In genomic region chr19:53251656-53252055, GRCm38 (mm10) we compare ENCODE assay signal across 17 mouse cellular contexts. TPM values are rescaled to one million over a fixed set of nuclear protein-coding genes. Genes with fewer than 3 reads are reported as not detected.
DNase-seq lines count a peak whose midpoint lies in the region; ATAC-seq and TF ChIP-seq lines count a peak whose summit lies in the region.
"Had no signal": no experiment of that assay in that cellular context is flagged by ENCODE, and none has a peak within 500 bp of the region (broad histone marks: within the 10 kb centered on the region; RNA-seq: fewer than 3 reads in every experiment).

No protein-coding gene starts in this region.

- H3K27me3 ChIP-seq in kidney, adult 2 months (replicated peaks; ENCODE audit: control insufficient read depth, insufficient read depth, low read length) = no peaks in the 10 kb centered on the region
- no peaks in the 10 kb centered on the region for H3K27me3 ChIP-seq in liver, postnatal 0 days (ENCODE audit: insufficient read depth, low read length)
- no peaks in the 10 kb centered on the region for H3K27me3 ChIP-seq in small intestine, adult 2 months (ENCODE audit: control insufficient read depth, insufficient read depth, low read length)
- H3K27me3 ChIP-seq: forebrain, embryonic 13.5 days; heart, embryonic 12.5 days; hindbrain, embryonic 15.5 days had no signal

- TF ChIP-seq POLR2A in kidney, adult 2 months (IDR thresholded peaks at IDR 0.05; ENCODE audit: low read depth, low read length) = no peak
- no peak for TF ChIP-seq POLR2A in bone marrow, adult 2 months (IDR thresholded peaks at IDR 0.05; ENCODE audit: borderline replicate concordance, control insufficient read depth, low read depth, low read length)
- no peak for TF ChIP-seq POLR2A in small intestine, adult 2 months (IDR thresholded peaks at IDR 0.05; ENCODE audit: low read depth, low read length)

- peak overlapping the region; percentile 45 for H3K4me2 ChIP-seq in liver, postnatal 0 days (ENCODE audit: low read depth, low read length)
- H3K4me2 ChIP-seq: forebrain, embryonic 13.5 days; heart, embryonic 12.5 days; hindbrain, embryonic 15.5 days; lung, embryonic 14.5 days had no signal

- 88% methylated on average over 3 of the region's 3 CpGs for WGBS in kidney, adult 2 months
- WGBS in bone marrow, adult 2 months = 52% methylated on average over 3 of the region's 3 CpGs
- WGBS in liver, postnatal 0 days (ENCODE audit: insufficient replicate concordance) = 69% methylated on average over 3 of the region's 3 CpGs
- WGBS in small intestine, adult 2 months = 84% methylated on average over 3 of the region's 3 CpGs

- H3K4me1 ChIP-seq in kidney, adult 2 months (ENCODE audit: control insufficient read depth, insufficient read depth, low read length) = peaks cover 3% of the 10 kb centered on the region; the same call in 1 of the 2 replicates
- peaks cover 6% of the 10 kb centered on the region; the same call in 1 of the 2 replicates for H3K4me1 ChIP-seq in bone marrow, adult 2 months (ENCODE audit: control insufficient read depth, insufficient read depth, low read length)
- peaks cover 31% of the 10 kb centered on the region for H3K4me1 ChIP-seq in liver, postnatal 0 days (ENCODE audit: insufficient read depth)
- peaks cover 12% of the 10 kb centered on the region; the same call in 1 of the 2 replicates for H3K4me1 ChIP-seq in small intestine, adult 2 months (ENCODE audit: control insufficient read depth, insufficient read depth, insufficient read length, low read length)

- no peaks in the 10 kb centered on the region for H3K9me3 ChIP-seq in liver, postnatal 0 days (ENCODE audit: low read length)
- H3K9me3 ChIP-seq: forebrain, embryonic 13.5 days; heart, embryonic 12.5 days; hindbrain, embryonic 15.5 days had no signal

- no peak for TF ChIP-seq CTCF in kidney, adult 2 months (conservative IDR thresholded peaks at IDR 0.05; ENCODE audit: insufficient read depth, insufficient read length, low read depth, low read length)
- no peak for TF ChIP-seq CTCF in bone marrow, adult 2 months (IDR thresholded peaks at IDR 0.05; ENCODE audit: control insufficient read depth, insufficient read depth, low read length)
- no peak for TF ChIP-seq CTCF in liver, postnatal 0 days (IDR thresholded peaks at IDR 0.05; ENCODE audit: low read depth)
- no peak for TF ChIP-seq CTCF in small intestine, adult 2 months (IDR thresholded peaks at IDR 0.05; ENCODE audit: extremely low read depth, insufficient read length, insufficient replicate concordance, low read depth, low read length)

- peak overlapping the region; percentile 31; the same call in 1 of the 2 replicates for H3K9ac ChIP-seq in liver, postnatal 0 days (replicated peaks)
- H3K9ac ChIP-seq: forebrain, embryonic 13.5 days; heart, embryonic 12.5 days; hindbrain, embryonic 15.5 days; lung, embryonic 14.5 days had no signal

- H3K4me3 ChIP-seq in kidney, adult 2 months (ENCODE audit: insufficient read depth, low read depth, low read length) = no peak overlapping the region
- peak overlapping the region; percentile 27 for H3K4me3 ChIP-seq in bone marrow, adult 2 months (replicated peaks; ENCODE audit: control insufficient read depth, low read depth, low read length)
- H3K4me3 ChIP-seq in liver, postnatal 0 days (ENCODE audit: low read depth, low read length) = peak overlapping the region; percentile 11; the same call in 1 of the 2 replicates
- no peak overlapping the region for H3K4me3 ChIP-seq in small intestine, adult 2 months (ENCODE audit: low read depth, low read length)
- H3K4me3 ChIP-seq: forebrain, embryonic 13.5 days; heart, embryonic 12.5 days; hindbrain, embryonic 15.5 days; midbrain, embryonic 10.5 days had no signal

- ATAC-seq in liver, postnatal 0 days = peak; percentile 74
- ATAC-seq: forebrain, embryonic 13.5 days had no signal

- no peak for TF ChIP-seq EP300 in liver, postnatal 0 days (IDR thresholded peaks at IDR 0.05; ENCODE audit: low read depth)

- no peaks in the 10 kb centered on the region; the same call in 1 of the 2 replicates for H3K36me3 ChIP-seq in kidney, adult 2 months (ENCODE audit: control insufficient read depth, insufficient read depth, low read length)
- peaks cover 3% of the 10 kb centered on the region; the same call in 1 of the 2 replicates for H3K36me3 ChIP-seq in liver, postnatal 0 days (replicated peaks; ENCODE audit: insufficient read depth, low read length)
- peaks cover 6% of the 10 kb centered on the region; the same call in 1 of the 2 replicates for H3K36me3 ChIP-seq in small intestine, adult 2 months (ENCODE audit: control insufficient read depth, insufficient read depth, low read length)
- H3K36me3 ChIP-seq: hindbrain, embryonic 15.5 days; midbrain, embryonic 10.5 days had no signal

- H3K27ac ChIP-seq in kidney, adult 2 months (ENCODE audit: insufficient read depth, low read depth, low read length) = no peak overlapping the region
- peak overlapping the region; percentile 85 for H3K27ac ChIP-seq in bone marrow, adult 2 months (ENCODE audit: control insufficient read depth, insufficient read depth, low read depth, low read length, poor library complexity)
- peak overlapping the region; percentile 86 for H3K27ac ChIP-seq in liver, postnatal 0 days (ENCODE audit: low read depth)
- H3K27ac ChIP-seq in small intestine, adult 2 months (ENCODE audit: insufficient read depth, low read depth, low read length) = peak overlapping the region; percentile 17; the same call in 1 of the 2 replicates
- H3K27ac ChIP-seq: forebrain, embryonic 13.5 days; hindbrain, embryonic 15.5 days; midbrain, embryonic 10.5 days had no signal

- peak; percentile 8 for DNase-seq in kidney, adult 2 months
- DNase-seq in kidney, postnatal 25 days = no peak
- DNase-seq in liver, postnatal 0 days = peak; percentile 62
- DNase-seq in spleen, postnatal 14 days (ENCODE audit: low spot score in 2 of 2) = no peak
- DNase-seq in right cerebral cortex, postnatal 10 days (ENCODE audit: low spot score in 2 of 2) = no peak
- DNase-seq: cerebellum, adult 11-12 months; cerebellum, postnatal 25 days; gastrocnemius, postnatal 36 days; kidney, adult 8-10 months; lung, embryonic 14.5 days; right cerebral cortex, postnatal 4 days had no signal

RNA-seq across cellular contexts. Expression of gene Mxi1, which starts 58.7 kb away (rescaled TPM):
- 38.9 and 41.7 TPM in 2 replicates for polyA plus RNA-seq in kidney, adult 2 months (2012; rRNA removed)
- 32.4 and 39.2 TPM in 2 replicates for polyA plus RNA-seq in bone marrow, adult 2 months (2011; ENCODE audit: insufficient read depth, insufficient read length, low replicate concordance, missing spikeins)
- polyA plus RNA-seq in liver, postnatal 0 days (2015; fragmentation: Nextera tagmentation; extraction: Ambion mirVana) = 24.4 and 24.5 TPM in 2 replicates
- polyA plus RNA-seq in small intestine, adult 2 months (2012; rRNA removed) = 30.7 and 66.0 TPM in 2 replicates

Comparison
In these comparisons a context has a peak if more than half of its experiments do, and no peak if none do; other contexts are left out.
1. DNase-seq: peak in kidney, adult 2 months (single experiment) and liver, postnatal 0 days (single experiment); none in kidney, postnatal 25 days (0 of 2), spleen, postnatal 14 days (0 of 2) and right cerebral cortex, postnatal 10 days (0 of 2).
2. H3K4me3 ChIP-seq: peak in bone marrow, adult 2 months (single experiment) and liver, postnatal 0 days (single experiment); none in kidney, adult 2 months (single experiment) and small intestine, adult 2 months (single experiment).